Mouse (Mus musculus) olfactory bulb, adult 2 months (tissue): ENCODE results near the gene Slf2.

ENCODE experiments used
- CTCF ChIP-seq: fragments of 200-500 bp; IDR thresholded peaks from 2 replicates; pipeline ENCODE4 v1.5.1; 2012; ENCODE audit warnings: low read depth, mild to moderate bottlenecking, low read length, moderate library complexity; ENCODE audit not compliant: insufficient read depth
- POLR2A ChIP-seq: fragments of 200-500 bp; IDR thresholded peaks from 2 replicates; pipeline ENCODE4 v1.6.1; 2012; ENCODE audit warnings: mild to moderate bottlenecking, low read depth, low read length, moderate library complexity; ENCODE audit not compliant: insufficient read depth

DNA sequence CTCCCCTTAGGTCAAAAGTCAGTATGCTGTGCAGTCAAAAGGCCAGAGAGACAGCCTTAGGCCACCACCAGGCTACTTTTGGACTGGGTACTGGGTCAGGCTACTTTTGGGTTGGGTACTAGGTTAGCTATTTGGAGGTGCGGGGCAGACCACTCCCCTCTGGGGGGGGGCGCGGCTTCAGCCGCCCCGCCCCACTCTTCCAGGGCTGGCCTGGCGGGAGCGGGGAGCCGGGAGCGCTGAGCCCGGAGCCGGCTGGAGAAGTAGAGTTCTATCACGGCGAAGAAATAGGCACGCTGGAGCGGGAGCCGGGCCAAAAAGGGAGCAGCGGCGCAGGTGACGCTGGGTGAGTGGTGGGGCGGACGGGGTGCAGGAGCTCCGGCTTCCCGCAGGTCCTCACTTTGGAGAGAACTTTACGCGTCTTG is 84.0 kb downstream of the Slf2 start:
- no peak for TF ChIP-seq CTCF
- peak; percentile 17; the same call in 1 of the 2 replicates for TF ChIP-seq POLR2A
